Mouse (Mus musculus): ENCODE measurements around the gene Pard3.

DNA sequence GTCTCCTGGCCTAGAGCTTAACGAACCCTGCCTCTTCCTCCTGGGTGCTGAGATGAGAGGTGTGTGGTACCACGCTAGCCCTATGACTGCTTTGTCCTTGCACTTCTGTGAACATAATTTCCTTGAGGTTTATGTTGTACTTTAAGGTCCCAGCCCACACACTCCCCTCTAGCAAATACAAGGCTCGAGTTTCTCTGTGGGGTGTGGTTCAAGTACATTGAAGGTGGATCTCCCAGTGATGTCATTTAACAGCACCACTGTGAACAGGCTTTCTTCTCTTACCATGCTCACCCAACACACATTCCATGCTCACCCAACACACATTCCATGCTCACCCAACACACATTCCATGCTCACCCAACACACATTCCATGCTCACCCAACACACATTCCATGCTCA lies 193.4 kb downstream of the Pard3 start:
- no peak for TF ChIP-seq CTCF (conservative IDR thresholded peaks at IDR 0.05 in 1 of 2, IDR thresholded peaks at IDR 0.05 in 1 of 2; ENCODE audit: low read depth in 2 of 2, low read length in 2 of 2)
- no peak for TF ChIP-seq SMC3 (IDR thresholded peaks at IDR 0.05; ENCODE audit: low read depth, low read length)
- no peak for TF ChIP-seq ZNF384 (IDR thresholded peaks at IDR 0.05; ENCODE audit: low read depth, low read length)
- TF ChIP-seq MAFK (IDR thresholded peaks at IDR 0.05; ENCODE audit: insufficient replicate concordance, low read length) = no peak
- no peak for TF ChIP-seq CHD2 (IDR thresholded peaks at IDR 0.05; ENCODE audit: low read length)
- TF ChIP-seq POLR2A (IDR thresholded peaks at IDR 0.05; ENCODE audit: low read depth, low read length) = no peak
- TF ChIP-seq CHD1 (IDR thresholded peaks at IDR 0.05; ENCODE audit: low read depth, low read length) = no peak
